Mouse (Mus musculus): ENCODE data around the gene Rcn3. TPM values are rescaled to one million over a fixed set of nuclear protein-coding genes. Genes with fewer than 3 reads are reported as not detected.

Gene Rcn3
- polyA plus RNA-seq, 1 experiment: 166 TPM

DNA sequence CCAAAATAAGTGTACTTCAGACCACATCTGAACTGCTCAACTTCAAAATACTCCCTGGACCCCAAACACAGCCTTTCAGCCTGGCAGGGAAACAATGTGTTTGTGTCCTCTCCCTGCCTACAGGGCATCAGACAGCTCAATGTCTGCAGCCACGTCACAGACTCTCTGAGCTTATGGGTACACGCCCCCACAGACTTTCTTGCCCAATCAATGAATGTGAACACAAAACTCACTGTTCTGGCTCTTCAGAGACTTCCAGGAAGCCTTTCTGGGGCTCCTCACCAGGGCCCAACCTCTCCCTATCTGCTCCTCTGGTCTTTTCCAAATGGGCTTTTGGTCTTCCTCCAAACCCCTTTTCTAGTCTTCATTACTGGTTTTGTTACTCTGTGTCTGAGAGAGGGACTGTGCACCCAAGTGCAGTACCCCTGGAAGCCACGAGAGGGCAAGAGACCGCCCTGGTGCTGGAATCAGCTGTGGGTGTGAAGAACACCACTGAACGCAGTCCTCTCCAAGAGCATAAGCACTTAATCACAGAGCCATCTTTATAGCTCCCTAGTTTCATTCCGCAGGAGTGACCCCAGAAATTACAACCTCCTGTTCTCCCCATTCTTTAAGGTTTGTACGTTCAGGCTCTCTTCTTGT lies 54.2 kb downstream of the Rcn3 start:
- Histone ChIP-seq H3K27me3 (ENCODE audit: control insufficient read depth, insufficient read depth, insufficient read length) (no peaks in the 10 kb centered on the region), H3ac (ENCODE audit: control insufficient read depth, insufficient read length, low read depth) (peak overlapping the region; percentile 24), H3K4me3 (ENCODE audit: insufficient read depth, poor library complexity, severe bottlenecking) (no peak overlapping the region), H3K79me3 (ENCODE audit: low read depth) (peaks cover 8% of the 10 kb centered on the region), H3K79me2 (ENCODE audit: control insufficient read depth, insufficient read depth) (peaks cover 25% of the 10 kb centered on the region), H3K36me3 (ENCODE audit: control insufficient read depth, insufficient read depth) (peaks cover 49% of the 10 kb centered on the region)
- TF ChIP-seq CEBPB (IDR thresholded peaks at IDR 0.05; ENCODE audit: low read depth): no peak
- TF ChIP-seq CTCF (IDR thresholded peaks at IDR 0.05; ENCODE audit: control insufficient read depth, insufficient read depth, insufficient read length): peak; percentile 53

DNA sequence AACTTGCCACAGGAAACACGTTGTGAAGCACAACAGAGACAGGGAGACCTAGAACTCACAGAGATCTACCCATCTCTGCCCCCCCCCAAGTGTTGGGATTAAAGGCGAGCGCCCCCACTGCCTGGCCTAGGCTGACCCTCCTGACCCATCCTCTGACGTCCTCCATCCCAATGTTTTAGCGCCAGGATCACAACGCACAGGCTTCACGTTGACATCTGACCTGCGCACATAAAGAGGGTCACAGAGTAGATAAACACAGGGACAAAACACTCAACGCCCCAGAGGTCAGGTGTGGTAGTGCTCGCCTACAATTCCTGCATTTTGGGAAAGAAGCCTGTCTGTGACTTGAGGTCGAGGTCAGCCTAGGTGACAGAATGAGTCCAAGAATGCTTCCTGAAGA lies 55.3 kb downstream of the Rcn3 start:
- peaks cover 5% of the 10 kb centered on the region for H3K79me3 ChIP-seq (ENCODE audit: low read depth)
- no peaks in the 10 kb centered on the region for H3K27me3 ChIP-seq (ENCODE audit: control insufficient read depth, insufficient read depth, insufficient read length)
- no peak overlapping the region for H3K4me3 ChIP-seq (ENCODE audit: insufficient read depth, poor library complexity, severe bottlenecking)
- H3K36me3 ChIP-seq (ENCODE audit: control insufficient read depth, insufficient read depth): peaks cover 52% of the 10 kb centered on the region
- TF ChIP-seq CTCF (IDR thresholded peaks at IDR 0.05; ENCODE audit: control insufficient read depth, insufficient read depth, insufficient read length) (no peak), MYOG (IDR thresholded peaks at IDR 0.05; ENCODE audit: control insufficient read depth, extremely low read depth, insufficient read length) (no peak), MYOD1 (IDR thresholded peaks at IDR 0.05; ENCODE audit: control insufficient read depth, insufficient read length, low read depth) (no peak), USF1 (IDR thresholded peaks at IDR 0.05; ENCODE audit: low read depth) (no peak), CEBPB (IDR thresholded peaks at IDR 0.05; ENCODE audit: low read depth) (no peak), FOSL1 (IDR thresholded peaks at IDR 0.05; ENCODE audit: insufficient read depth, low read length, poor library complexity, severe bottlenecking) (no peak), MAX (IDR thresholded peaks at IDR 0.05) (no peak)
- H3K79me2 ChIP-seq (ENCODE audit: control insufficient read depth, insufficient read depth): peaks cover 21% of the 10 kb centered on the region
- H3ac ChIP-seq (ENCODE audit: control insufficient read depth, insufficient read length, low read depth): no peak overlapping the region

DNA sequence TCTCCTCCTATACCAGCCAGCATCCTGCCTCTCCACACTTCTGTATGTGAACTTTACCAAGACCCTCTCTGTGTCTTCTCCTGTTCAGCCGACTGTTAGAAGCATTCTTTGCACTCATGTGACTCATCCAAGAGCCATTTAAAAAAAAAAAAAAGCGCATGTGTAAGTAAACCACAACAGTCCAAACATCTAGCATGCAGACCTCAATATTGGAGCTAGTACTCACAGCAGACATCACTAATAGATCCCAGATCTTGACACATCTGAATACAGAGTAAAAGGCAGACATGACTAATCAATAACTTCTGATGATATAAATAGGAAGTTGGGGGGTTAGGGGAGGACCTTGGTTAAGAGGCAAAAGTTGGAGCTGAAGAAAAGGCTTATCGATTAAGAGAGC lies 56.4 kb downstream of the Rcn3 start:
- Histone ChIP-seq H3K27me3 (ENCODE audit: control insufficient read depth, insufficient read depth, insufficient read length) (no peaks in the 10 kb centered on the region), H3K36me3 (ENCODE audit: control insufficient read depth, insufficient read depth) (peaks cover 57% of the 10 kb centered on the region), H3ac (ENCODE audit: control insufficient read depth, insufficient read length, low read depth) (no peak overlapping the region), H3K79me3 (ENCODE audit: low read depth) (peaks cover 5% of the 10 kb centered on the region), H3K4me3 (ENCODE audit: insufficient read depth, poor library complexity, severe bottlenecking) (no peak overlapping the region), H3K79me2 (ENCODE audit: control insufficient read depth, insufficient read depth) (peaks cover 21% of the 10 kb centered on the region)
- peak; percentile 23 for TF ChIP-seq FOSL1 (IDR thresholded peaks at IDR 0.05; ENCODE audit: insufficient read depth, low read length, poor library complexity, severe bottlenecking)
- no peak for TF ChIP-seq CTCF (IDR thresholded peaks at IDR 0.05; ENCODE audit: control insufficient read depth, insufficient read depth, insufficient read length)
- no peak for TF ChIP-seq USF1 (IDR thresholded peaks at IDR 0.05; ENCODE audit: low read depth)
- no peak for TF ChIP-seq CEBPB (IDR thresholded peaks at IDR 0.05; ENCODE audit: low read depth)
- no peak for TF ChIP-seq MYOG (IDR thresholded peaks at IDR 0.05; ENCODE audit: control insufficient read depth, extremely low read depth, insufficient read length)
- TF ChIP-seq MAX (IDR thresholded peaks at IDR 0.05): no peak

DNA sequence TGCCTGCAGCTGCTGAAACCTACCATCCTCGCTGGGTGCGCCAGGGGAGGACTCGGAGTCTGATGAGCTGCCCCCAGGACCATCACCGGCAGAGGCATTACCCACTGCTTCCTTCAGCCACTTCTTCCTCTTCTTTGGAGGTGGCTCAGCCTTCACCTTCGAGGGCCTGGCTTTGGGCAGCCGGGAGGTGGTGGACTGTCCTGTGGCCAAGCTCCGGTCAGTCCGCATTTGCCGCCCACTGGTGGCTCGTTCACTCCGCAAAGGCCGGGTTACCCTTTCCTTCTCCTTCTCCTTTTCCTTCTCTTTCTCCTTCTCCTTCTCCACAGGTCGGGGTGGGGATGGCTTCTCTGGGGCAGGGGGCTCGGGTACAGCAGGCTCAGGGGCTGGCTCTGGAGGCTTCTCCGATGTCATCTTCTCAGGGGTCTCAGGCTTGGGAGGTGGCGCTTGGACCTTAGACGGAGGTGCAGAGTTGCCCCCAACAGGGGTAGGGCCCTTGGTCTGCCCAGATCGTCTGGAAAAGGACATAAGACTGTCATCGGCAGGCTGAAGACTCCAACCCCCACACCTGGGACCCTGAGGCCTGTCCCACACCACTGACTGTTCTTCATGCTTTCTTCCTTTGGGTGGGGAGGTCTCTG lies 58.2 kb downstream of the Rcn3 start:
- Histone ChIP-seq H3ac (ENCODE audit: control insufficient read depth, insufficient read length, low read depth) (no peak overlapping the region), H3K4me3 (ENCODE audit: insufficient read depth, poor library complexity, severe bottlenecking) (no peak overlapping the region), H3K79me3 (ENCODE audit: low read depth) (peaks cover 4% of the 10 kb centered on the region), H3K79me2 (ENCODE audit: control insufficient read depth, insufficient read depth) (peaks cover 21% of the 10 kb centered on the region), H3K36me3 (ENCODE audit: control insufficient read depth, insufficient read depth) (peaks cover 63% of the 10 kb centered on the region), H3K27me3 (ENCODE audit: control insufficient read depth, insufficient read depth, insufficient read length) (no peaks in the 10 kb centered on the region)
- no peak for TF ChIP-seq CTCF (IDR thresholded peaks at IDR 0.05; ENCODE audit: control insufficient read depth, insufficient read depth, insufficient read length)
- no peak for TF ChIP-seq CEBPB (IDR thresholded peaks at IDR 0.05; ENCODE audit: low read depth)
- TF ChIP-seq MAX (IDR thresholded peaks at IDR 0.05): no peak
- TF ChIP-seq MYOD1 (IDR thresholded peaks at IDR 0.05; ENCODE audit: control insufficient read depth, insufficient read length, low read depth): no peak
- TF ChIP-seq USF1 (IDR thresholded peaks at IDR 0.05; ENCODE audit: low read depth): no peak
- no peak for TF ChIP-seq FOSL1 (IDR thresholded peaks at IDR 0.05; ENCODE audit: insufficient read depth, low read length, poor library complexity, severe bottlenecking)
- TF ChIP-seq MYOG (IDR thresholded peaks at IDR 0.05; ENCODE audit: control insufficient read depth, extremely low read depth, insufficient read length): no peak

Small RNAs within 50 kb of the gene (microRNA-seq; reads per million reads assigned to microRNA genes)
- gene Mir150 (ENCODE audit: borderline microRNAs expressed) (4.3 reads per million, percentile 50 among the genes with 10 or more reads in this experiment), gene Mir5121 (ENCODE audit: borderline microRNAs expressed) (50.0 reads per million, percentile 70 among the genes with 10 or more reads in this experiment)

Other genes starting within 250 kb of the Rcn3 start
- 208 TPM for gene Akt1s1, start 243.2 kb downstream of the Rcn3 start, polyA plus RNA-seq (2012; fragmentation: generic; extraction: Trizol)
- 38.4 TPM for gene Tbc1d17, start 243.1 kb downstream of the Rcn3 start, polyA plus RNA-seq (2012; fragmentation: generic; extraction: Trizol)
- gene Pnkp, start 235.1 kb downstream of the Rcn3 start, polyA plus RNA-seq (2012; fragmentation: generic; extraction: Trizol): 32.0 TPM
- gene Ptov1, start 222.4 kb downstream of the Rcn3 start, polyA plus RNA-seq (2012; fragmentation: generic; extraction: Trizol): 221 TPM
- gene Med25, start 199.5 kb downstream of the Rcn3 start, polyA plus RNA-seq (2012; fragmentation: generic; extraction: Trizol): 43.9 TPM
- gene Fuz, start 196.1 kb downstream of the Rcn3 start, polyA plus RNA-seq (2012; fragmentation: generic; extraction: Trizol): 9.8 TPM
- 129 TPM for gene Ap2a1, start 162.7 kb downstream of the Rcn3 start, polyA plus RNA-seq (2012; fragmentation: generic; extraction: Trizol)
- 0.04 TPM for gene Tsks, start 149.0 kb downstream of the Rcn3 start, polyA plus RNA-seq (2012; fragmentation: generic; extraction: Trizol)
- 5.5 TPM for gene Cpt1c, start 117.4 kb downstream of the Rcn3 start, polyA plus RNA-seq (2012; fragmentation: generic; extraction: Trizol)
- 978 TPM for gene Prmt1, start 105.7 kb downstream of the Rcn3 start, polyA plus RNA-seq (2012; fragmentation: generic; extraction: Trizol)
- 43.7 TPM for gene Irf3, start 94.6 kb downstream of the Rcn3 start, polyA plus RNA-seq (2012; fragmentation: generic; extraction: Trizol)
- gene Bcl2l12, start 93.5 kb downstream of the Rcn3 start, polyA plus RNA-seq (2012; fragmentation: generic; extraction: Trizol): 18.1 TPM
- gene Scaf1, start 75.9 kb downstream of the Rcn3 start, polyA plus RNA-seq (2012; fragmentation: generic; extraction: Trizol): 58.4 TPM
- 56.8 TPM for gene Rras, start 74.3 kb downstream of the Rcn3 start, polyA plus RNA-seq (2012; fragmentation: generic; extraction: Trizol)
- 14.2 TPM for gene Prr12, start 39.3 kb downstream of the Rcn3 start, polyA plus RNA-seq (2012; fragmentation: generic; extraction: Trizol)
- 66.6 TPM for gene Nosip, start 29.8 kb downstream of the Rcn3 start, polyA plus RNA-seq (2012; fragmentation: generic; extraction: Trizol)
- gene Prrg2, start 29.5 kb downstream of the Rcn3 start, polyA plus RNA-seq (2012; fragmentation: generic; extraction: Trizol): 14.0 TPM
- 30.7 TPM for gene Fcgrt, start 11.6 kb upstream of the Rcn3 start, polyA plus RNA-seq (2012; fragmentation: generic; extraction: Trizol)
- 3,175 TPM for gene Rps11, start 32.2 kb upstream of the Rcn3 start, polyA plus RNA-seq (2012; fragmentation: generic; extraction: Trizol)
- 6,379 TPM for gene Rpl13a, start 36.5 kb upstream of the Rcn3 start, polyA plus RNA-seq (2012; fragmentation: generic; extraction: Trizol)
- gene Gm45713, start 44.0 kb upstream of the Rcn3 start, polyA plus RNA-seq (2012; fragmentation: generic; extraction: Trizol): 0.95 TPM
- 1.6 TPM for gene Flt3l, start 44.2 kb upstream of the Rcn3 start, polyA plus RNA-seq (2012; fragmentation: generic; extraction: Trizol)
- 129 TPM for gene Pih1d1, start 62.1 kb upstream of the Rcn3 start, polyA plus RNA-seq (2012; fragmentation: generic; extraction: Trizol)
- 34.6 TPM for gene Aldh16a1, start 62.4 kb upstream of the Rcn3 start, polyA plus RNA-seq (2012; fragmentation: generic; extraction: Trizol)
- 0.14 TPM for gene Slc17a7, start 71.7 kb upstream of the Rcn3 start, polyA plus RNA-seq (2012; fragmentation: generic; extraction: Trizol)
- not detected for gene Gfy, start 87.3 kb upstream of the Rcn3 start, polyA plus RNA-seq (2012; fragmentation: generic; extraction: Trizol)
- gene Pth2, start 88.8 kb upstream of the Rcn3 start, polyA plus RNA-seq (2012; fragmentation: generic; extraction: Trizol): not detected
- not detected for gene Ccdc155, start 112.7 kb upstream of the Rcn3 start, polyA plus RNA-seq (2012; fragmentation: generic; extraction: Trizol)
- gene Dkkl1, start 119.9 kb upstream of the Rcn3 start, polyA plus RNA-seq (2012; fragmentation: generic; extraction: Trizol): 0.07 TPM
- gene Tead2, start 123.5 kb upstream of the Rcn3 start, polyA plus RNA-seq (2012; fragmentation: generic; extraction: Trizol): 127 TPM
- gene Cd37, start 146.9 kb upstream of the Rcn3 start, polyA plus RNA-seq (2012; fragmentation: generic; extraction: Trizol): 0.37 TPM
- gene Slc6a16, start 148.9 kb upstream of the Rcn3 start, polyA plus RNA-seq (2012; fragmentation: generic; extraction: Trizol): not detected
- gene Slc6a21, start 185.3 kb upstream of the Rcn3 start, polyA plus RNA-seq (2012; fragmentation: generic; extraction: Trizol): not detected
- 10.6 TPM for gene Trpm4, start 241.6 kb upstream of the Rcn3 start, polyA plus RNA-seq (2012; fragmentation: generic; extraction: Trizol)
- 0.51 TPM for gene Hrc, start 243.1 kb upstream of the Rcn3 start, polyA plus RNA-seq (2012; fragmentation: generic; extraction: Trizol)